Mouse (Mus musculus) fat pad, adult 2 months (tissue): ENCODE data around the gene Olfr1496.
"Not testable (repeated sequence)": the region's sequence is repeated elsewhere in the genome, so short reads cannot be mapped to it uniquely, and the experiment has no call there.

Source experiments
- DNase-seq: peaks from one replicate; pipeline ENCODE4 v3.0.0-alpha.2; 2011; ENCODE audit warnings: low read depth, low spot score; ENCODE audit errors: extremely low read depth

Olfr1496 gene

DNA sequence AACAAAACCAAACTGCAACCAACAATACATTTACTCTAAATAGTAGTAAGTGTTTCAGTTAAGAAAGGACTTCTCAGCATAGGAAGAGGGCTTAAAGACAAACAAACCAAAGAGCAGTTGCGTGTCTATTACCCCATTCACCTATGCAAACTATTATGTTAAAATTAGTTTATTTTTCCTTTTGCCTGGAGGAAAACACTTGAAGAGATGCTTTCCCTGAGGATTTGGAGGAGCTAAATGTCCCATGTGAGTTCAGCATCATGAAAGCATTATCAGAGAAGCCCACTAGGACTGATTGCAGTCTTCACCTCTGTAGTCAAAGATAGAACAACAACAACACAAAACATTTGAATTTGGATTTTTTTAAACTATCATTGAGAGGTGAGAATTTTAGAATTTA is at the start of gene Olfr1496:
Olfr1496 (plus strand) TSS at position 301 of the 400 bp plus-strand sequence.
- no peak for DNase-seq

GRCm38 (mm10) chr19:13739428-13739827 is 38.2 kb upstream of the Olfr1496 start, which contains the start of gene Olfr1494:
Olfr1494 (plus strand) TSS chr19:13739728.
- DNase-seq = no peak

- DNase-seq = no peak
These were observed 28.3 kb upstream of the Olfr1496 start for GRCm38 (mm10) chr19:13749366-13749765.

- no peak for DNase-seq
These were observed 13.4 kb upstream of the Olfr1496 start, which contains the start of gene Olfr1495 for GRCm38 (mm10) chr19:13764306-13764705. Olfr1495 (plus strand) TSS chr19:13764606.

DNA sequence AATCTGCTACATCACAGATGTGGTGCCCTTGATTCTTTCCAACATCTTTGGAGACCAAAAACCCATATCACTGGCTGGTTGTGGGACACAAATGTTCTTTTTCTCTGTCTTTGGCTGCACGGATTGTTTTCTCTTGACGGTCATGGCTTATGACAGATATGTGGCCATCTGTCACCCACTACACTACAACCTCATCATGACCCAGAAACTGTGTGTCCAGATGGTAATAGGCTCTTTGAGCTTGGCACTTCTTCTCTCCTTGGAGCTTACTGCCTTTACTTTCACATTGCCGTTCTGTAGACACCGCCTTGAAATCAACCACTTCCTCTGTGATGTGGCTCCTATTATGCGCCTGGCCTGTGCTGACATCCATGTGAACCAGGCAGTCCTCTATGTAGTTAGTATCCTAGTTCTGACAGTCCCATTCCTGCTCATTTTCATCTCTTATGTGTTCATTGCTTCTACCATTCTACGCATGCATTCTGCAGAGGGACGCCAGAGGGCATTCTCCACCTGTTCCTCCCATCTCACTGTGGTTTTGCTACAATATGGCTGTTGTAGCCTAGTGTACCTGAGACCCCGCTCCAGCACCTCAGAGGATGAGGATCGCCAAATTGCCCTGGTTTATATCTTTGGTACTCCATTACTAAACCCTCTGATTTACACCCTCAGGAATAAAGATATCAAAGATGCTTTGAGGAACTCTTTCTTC is 9.0 kb upstream of the Olfr1496 start:
- no peak for DNase-seq

GRCm38 (mm10) chr19:13798102-13798501 is 20.4 kb downstream of the Olfr1496 start, which contains the start of gene Olfr1497:
Olfr1497 (minus strand) TSS chr19:13798202.
- no peak for DNase-seq

GRCm38 (mm10) chr19:13805486-13805885 is 27.8 kb downstream of the Olfr1496 start:
- DNase-seq = not testable (repeated sequence)

DNA sequence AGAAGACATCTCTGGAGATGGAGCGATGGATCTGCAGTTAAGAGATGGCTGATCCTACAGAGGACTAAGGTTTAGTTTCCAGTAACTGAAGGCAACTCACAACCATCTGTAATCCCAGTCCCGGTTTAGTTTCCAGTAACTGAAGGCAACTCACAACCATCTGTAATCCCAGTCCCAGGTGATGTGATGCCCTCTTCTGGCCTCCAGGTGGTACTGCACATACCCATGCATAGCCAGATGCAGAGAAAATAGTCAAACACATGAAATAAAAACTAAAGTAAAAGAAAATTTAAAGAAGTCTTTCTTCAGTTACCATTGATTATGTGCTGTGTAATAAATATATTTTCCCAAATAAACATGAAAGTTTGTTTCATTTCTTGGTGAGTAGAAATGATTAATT is 35.1 kb downstream of the Olfr1496 start:
- DNase-seq = no peak

DNA sequence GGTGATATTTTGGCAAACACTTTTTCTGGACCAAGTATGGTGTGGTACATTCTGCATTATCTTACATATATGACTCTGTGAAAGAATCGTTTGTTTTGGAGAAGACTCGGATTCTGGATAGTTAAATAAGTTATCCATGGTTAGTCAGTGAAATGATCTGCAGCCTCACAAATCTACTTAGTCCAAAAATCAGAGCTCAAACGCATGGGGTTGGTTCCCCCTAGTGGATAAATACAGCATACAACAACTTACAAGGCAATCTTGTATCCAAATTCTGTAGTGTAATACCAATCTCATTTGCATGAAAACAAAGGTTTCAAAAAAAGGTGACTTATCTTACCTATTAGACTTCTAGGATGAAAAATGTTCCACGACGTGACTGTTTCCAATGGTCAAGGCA is 41.1 kb downstream of the Olfr1496 start:
- no peak for DNase-seq

- DNase-seq = no peak
These were observed 41.7 kb downstream of the Olfr1496 start, which contains the start of gene Olfr1499 for GRCm38 (mm10) chr19:13819347-13819746. Olfr1499 (minus strand) TSS chr19:13819447.

DNA sequence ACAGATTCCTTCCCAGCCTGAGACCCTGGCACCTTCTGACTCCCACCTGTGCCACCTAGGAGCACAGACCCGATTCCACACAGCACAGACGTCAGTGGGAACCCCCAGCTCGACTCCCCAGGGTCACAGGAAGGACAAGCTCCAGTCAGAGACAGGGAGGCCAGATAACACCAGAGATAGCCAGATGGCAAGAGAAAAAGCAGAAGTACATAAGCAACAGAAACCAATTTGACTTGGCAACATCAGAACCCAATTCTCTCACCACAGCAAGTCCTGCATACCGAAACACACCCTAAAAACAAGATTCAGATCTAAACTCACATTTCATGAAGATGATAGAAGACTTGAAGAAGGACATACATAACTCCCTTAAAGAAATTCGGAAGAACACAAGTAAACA is 43.2 kb downstream of the Olfr1496 start:
- no peak for DNase-seq

DNA sequence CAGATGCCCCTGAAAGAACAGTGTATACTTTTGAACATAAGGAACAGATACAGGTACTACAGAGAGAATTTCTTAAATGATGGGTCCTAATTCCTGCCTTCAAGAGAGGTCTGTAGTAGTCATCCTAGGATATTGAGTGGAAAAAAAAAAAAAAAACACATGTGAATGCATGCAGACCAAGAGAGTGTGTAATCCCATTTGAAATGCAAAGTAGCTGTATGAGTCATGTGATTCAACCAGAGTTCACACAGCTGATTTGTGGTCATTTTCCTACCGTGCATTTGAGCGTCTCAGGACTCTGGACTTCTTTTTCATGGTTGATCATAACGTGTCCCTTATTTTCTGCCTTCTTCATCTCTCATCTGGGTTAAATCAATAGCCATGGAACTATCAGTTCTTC is 50.8 kb downstream of the Olfr1496 start:
- DNase-seq = no peak

DNA sequence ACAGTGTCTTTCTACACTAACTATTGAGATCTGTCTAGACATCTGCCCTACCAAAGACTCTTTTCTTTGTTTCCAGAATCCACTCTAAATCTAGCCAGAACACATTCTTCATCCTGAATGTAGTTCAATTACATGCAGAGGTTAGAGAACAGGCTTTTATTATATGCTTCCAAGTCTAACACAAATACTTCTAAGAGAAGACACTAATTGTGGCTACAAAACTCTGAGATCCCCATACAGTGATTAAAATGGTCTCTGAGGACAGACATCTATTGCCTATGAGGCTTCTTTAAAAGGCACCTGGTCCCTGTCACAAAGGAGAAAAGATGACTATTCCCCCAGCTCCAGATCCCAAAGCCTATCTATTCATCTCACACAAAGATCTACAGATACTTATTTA is 52.7 kb downstream of the Olfr1496 start, which contains the start of gene Olfr1500:
Olfr1500 (minus strand) TSS at position 101 of the 400 bp plus-strand sequence.
- DNase-seq = no peak
